Mouse (Mus musculus): ENCODE results near the gene Cfap46. TPM values are rescaled to one million over a fixed set of nuclear protein-coding genes. Genes with fewer than 3 reads are reported as not detected.

The Cfap46 gene
- polyA plus RNA-seq, 1 experiment: not detected

- H3K4me1 ChIP-seq (ENCODE audit: control insufficient read depth, insufficient read depth, insufficient read length, low read length): no peaks in the 10 kb centered on the region
- H3K27ac ChIP-seq (ENCODE audit: insufficient read depth, low read depth, low read length): no peak overlapping the region
- TF ChIP-seq CTCF (IDR thresholded peaks at IDR 0.05; ENCODE audit: extremely low read depth, insufficient read length, insufficient replicate concordance, low read depth, low read length): no peak
- no peak for TF ChIP-seq POLR2A (IDR thresholded peaks at IDR 0.05; ENCODE audit: low read depth, low read length)
- H3K27me3 ChIP-seq (ENCODE audit: control insufficient read depth, insufficient read depth, low read length): no peaks in the 10 kb centered on the region
- no peaks in the 10 kb centered on the region for H3K36me3 ChIP-seq (ENCODE audit: control insufficient read depth, insufficient read depth, low read length)
- no peak overlapping the region for H3K4me3 ChIP-seq (ENCODE audit: low read depth, low read length)
Measured at GRCm38 (mm10) chr7:139711821-139712220, 28.2 kb upstream of the Cfap46 start.

- Histone ChIP-seq H3K27ac (ENCODE audit: insufficient read depth, low read depth, low read length) (no peak overlapping the region), H3K36me3 (ENCODE audit: control insufficient read depth, insufficient read depth, low read length) (no peaks in the 10 kb centered on the region), H3K4me3 (ENCODE audit: low read depth, low read length) (no peak overlapping the region), H3K27me3 (ENCODE audit: control insufficient read depth, insufficient read depth, low read length) (no peaks in the 10 kb centered on the region), H3K4me1 (ENCODE audit: control insufficient read depth, insufficient read depth, insufficient read length, low read length) (no peaks in the 10 kb centered on the region)
- TF ChIP-seq POLR2A (IDR thresholded peaks at IDR 0.05; ENCODE audit: low read depth, low read length) (no peak), CTCF (IDR thresholded peaks at IDR 0.05; ENCODE audit: extremely low read depth, insufficient read length, insufficient replicate concordance, low read depth, low read length) (no peak)
- 56% methylated on average over 13 of the region's 13 CpGs for WGBS
Measured at GRCm38 (mm10) chr7:139706411-139707120, 22.9 kb upstream of the Cfap46 start.

GRCm38 (mm10) chr7:139705781-139706180 lies 22.2 kb upstream of the Cfap46 start:
- Histone ChIP-seq H3K4me3 (ENCODE audit: low read depth, low read length) (no peak overlapping the region), H3K36me3 (ENCODE audit: control insufficient read depth, insufficient read depth, low read length) (no peaks in the 10 kb centered on the region), H3K4me1 (ENCODE audit: control insufficient read depth, insufficient read depth, insufficient read length, low read length) (no peaks in the 10 kb centered on the region), H3K27ac (ENCODE audit: insufficient read depth, low read depth, low read length) (no peak overlapping the region), H3K27me3 (ENCODE audit: control insufficient read depth, insufficient read depth, low read length) (no peaks in the 10 kb centered on the region)
- 89% methylated on average over 8 of the region's 8 CpGs for WGBS
- TF ChIP-seq POLR2A (IDR thresholded peaks at IDR 0.05; ENCODE audit: low read depth, low read length): no peak

- Histone ChIP-seq H3K27ac (ENCODE audit: insufficient read depth, low read depth, low read length) (no peak overlapping the region), H3K4me3 (ENCODE audit: low read depth, low read length) (no peak overlapping the region), H3K27me3 (ENCODE audit: control insufficient read depth, insufficient read depth, low read length) (no peaks in the 10 kb centered on the region), H3K36me3 (ENCODE audit: control insufficient read depth, insufficient read depth, low read length) (no peaks in the 10 kb centered on the region), H3K4me1 (ENCODE audit: control insufficient read depth, insufficient read depth, insufficient read length, low read length) (no peaks in the 10 kb centered on the region)
- WGBS: 56% methylated on average over 4 of the region's 4 CpGs
- TF ChIP-seq CTCF (IDR thresholded peaks at IDR 0.05; ENCODE audit: extremely low read depth, insufficient read length, insufficient replicate concordance, low read depth, low read length) (no peak), POLR2A (IDR thresholded peaks at IDR 0.05; ENCODE audit: low read depth, low read length) (no peak)
Measured at GRCm38 (mm10) chr7:139705081-139705480, 21.5 kb upstream of the Cfap46 start.

- Histone ChIP-seq H3K4me1 (ENCODE audit: control insufficient read depth, insufficient read depth, insufficient read length, low read length) (no peaks in the 10 kb centered on the region), H3K27me3 (ENCODE audit: control insufficient read depth, insufficient read depth, low read length) (no peaks in the 10 kb centered on the region), H3K27ac (ENCODE audit: insufficient read depth, low read depth, low read length) (no peak overlapping the region), H3K4me3 (ENCODE audit: low read depth, low read length) (no peak overlapping the region), H3K36me3 (ENCODE audit: control insufficient read depth, insufficient read depth, low read length) (no peaks in the 10 kb centered on the region)
- whole genome bisulfite sequencing: 0% methylated on average over 2 of the region's 2 CpGs
- TF ChIP-seq POLR2A (IDR thresholded peaks at IDR 0.05; ENCODE audit: low read depth, low read length) (no peak), CTCF (IDR thresholded peaks at IDR 0.05; ENCODE audit: extremely low read depth, insufficient read length, insufficient replicate concordance, low read depth, low read length) (no peak)
Measured at GRCm38 (mm10) chr7:139703826-139704199, 20.2 kb upstream of the Cfap46 start.

GRCm38 (mm10) chr7:139703146-139703825 lies 19.7 kb upstream of the Cfap46 start:
- Histone ChIP-seq H3K27me3 (ENCODE audit: control insufficient read depth, insufficient read depth, low read length) (no peaks in the 10 kb centered on the region), H3K4me1 (ENCODE audit: control insufficient read depth, insufficient read depth, insufficient read length, low read length) (no peaks in the 10 kb centered on the region), H3K36me3 (ENCODE audit: control insufficient read depth, insufficient read depth, low read length) (no peaks in the 10 kb centered on the region), H3K4me3 (ENCODE audit: low read depth, low read length) (no peak overlapping the region), H3K27ac (ENCODE audit: insufficient read depth, low read depth, low read length) (no peak overlapping the region)
- TF ChIP-seq POLR2A (IDR thresholded peaks at IDR 0.05; ENCODE audit: low read depth, low read length): no peak
- peak; percentile 68; the same call in 1 of the 2 replicates for TF ChIP-seq CTCF (IDR thresholded peaks at IDR 0.05; ENCODE audit: extremely low read depth, insufficient read length, insufficient replicate concordance, low read depth, low read length)
- 30% methylated on average over 6 of the region's 6 CpGs for WGBS

- Histone ChIP-seq H3K4me3 (ENCODE audit: low read depth, low read length) (no peak overlapping the region), H3K36me3 (ENCODE audit: control insufficient read depth, insufficient read depth, low read length) (no peaks in the 10 kb centered on the region), H3K4me1 (ENCODE audit: control insufficient read depth, insufficient read depth, insufficient read length, low read length) (no peaks in the 10 kb centered on the region), H3K27me3 (ENCODE audit: control insufficient read depth, insufficient read depth, low read length) (no peaks in the 10 kb centered on the region), H3K27ac (ENCODE audit: insufficient read depth, low read depth, low read length) (no peak overlapping the region)
- TF ChIP-seq POLR2A (IDR thresholded peaks at IDR 0.05; ENCODE audit: low read depth, low read length) (no peak), CTCF (IDR thresholded peaks at IDR 0.05; ENCODE audit: extremely low read depth, insufficient read length, insufficient replicate concordance, low read depth, low read length) (no peak)
- WGBS: 46% methylated on average over 6 of the region's 6 CpGs
Measured at GRCm38 (mm10) chr7:139701651-139702301, 18.2 kb upstream of the Cfap46 start.
